Mouse (Mus musculus) embryonic facial prominence, embryonic 12.5 days (tissue): Measurements from ENCODE around the gene Mmp10. TPM values are rescaled to one million over a fixed set of nuclear protein-coding genes. Genes with fewer than 3 reads are reported as not detected.

ENCODE experiments used
- ATAC-seq: fragments of 200-750 bp; cut with Nextera tagmentation; 2 replicates; pipeline ENCODE4 v1.8.0; 2017; ENCODE audit not compliant: insufficient number of reproducible peaks, insufficient read depth, low FRiP score, low TSS enrichment
- H3K27ac ChIP-seq: fragments of 300-500 bp; sonication (generic); 2 replicates; pipeline ENCODE4 v1.5.1; 2016; ENCODE audit warnings: mild to moderate bottlenecking
- H3K27me3 ChIP-seq: fragments of 300-500 bp; sonication (generic); 2 replicates; pipeline ENCODE4 v1.6.1; 2016; ENCODE audit warnings: mild to moderate bottlenecking, moderate library complexity
- H3K36me3 ChIP-seq: fragments of 300-500 bp; sonication (generic); 2 replicates; pipeline ENCODE4 v1.6.1; 2016; ENCODE audit warnings: mild to moderate bottlenecking
- H3K4me1 ChIP-seq: fragments of 300-500 bp; sonication (generic); 2 replicates; pipeline ENCODE4 v1.6.1; 2016
- H3K4me2 ChIP-seq: fragments of 300-500 bp; sonication (generic); replicated peaks from 2 replicates; pipeline ENCODE4 v1.6.1; 2016; ENCODE audit warnings: mild to moderate bottlenecking, moderate library complexity
- H3K4me3 ChIP-seq: fragments of 300-500 bp; sonication (generic); 2 replicates; pipeline ENCODE4 v1.5.1; 2016; ENCODE audit warnings: mild to moderate bottlenecking
- H3K9ac ChIP-seq: fragments of 300-500 bp; sonication (generic); 2 replicates; pipeline ENCODE4 v1.6.1; 2016; ENCODE audit warnings: mild to moderate bottlenecking, moderate library complexity
- H3K9me3 ChIP-seq: fragments of 300-500 bp; sonication (generic); 2 replicates; pipeline ENCODE4 v1.6.1; 2016; ENCODE audit warnings: mild to moderate bottlenecking, moderate library complexity
- WGBS: fragments of 180-500 bp; shearing (Covaris S2); methylation state at CpG from one replicate; pipeline ENCODE4 v1.1.7; 2016; 5-methylcytosine and 5-hydroxymethylcytosine counted together
- polyA plus RNA-seq: library from polyadenylated mRNA; unstranded; fragments of >200 nt; fragmentation: Nextera tagmentation; extraction: Ambion mirVana; gene quantifications from 2 replicates; pipeline ENCODE4 v1.2.1, GENCODE M21; 2016

The Mmp10 gene
- not detected in 2 replicates for polyA plus RNA-seq

GRCm38 (mm10) chr9:7502051-7502450, at the start of gene Mmp10:
Mmp10 (plus strand) TSS chr9:7502352.
- no peak within 1 kb of the TSS for H3K4me3 ChIP-seq

GRCm38 (mm10) chr9:7453302-7453701, 48.9 kb upstream of the Mmp10 start:
- WGBS: 56% methylated on average over 2 of the region's 2 CpGs
- Histone ChIP-seq H3K4me1 (no peaks in the 10 kb centered on the region), H3K36me3 (no peaks in the 10 kb centered on the region), H3K9me3 (no peaks in the 10 kb centered on the region), H3K27ac (no peak overlapping the region), H3K4me2 (no peak overlapping the region), H3K27me3 (no peaks in the 10 kb centered on the region), H3K9ac (no peak overlapping the region), H3K4me3 (no peak overlapping the region)
- no peak for ATAC-seq

More at GRCm38 (mm10) chr9:7502051-7502450, at the start of gene Mmp10:
- H3K9me3 ChIP-seq: no peaks in the 10 kb centered on the region
- no peaks in the 10 kb centered on the region for H3K4me1 ChIP-seq
- H3K36me3 ChIP-seq: no peaks in the 10 kb centered on the region
- no peak within 1 kb of the TSS for H3K4me2 ChIP-seq
- no peak for ATAC-seq
- H3K27ac ChIP-seq: no peak within 1 kb of the TSS
- no peak within 1 kb of the TSS for H3K9ac ChIP-seq
- WGBS: 89% methylated on average over 3 of the region's 3 CpGs
- no peaks in the 10 kb centered on the region for H3K27me3 ChIP-seq

DNA sequence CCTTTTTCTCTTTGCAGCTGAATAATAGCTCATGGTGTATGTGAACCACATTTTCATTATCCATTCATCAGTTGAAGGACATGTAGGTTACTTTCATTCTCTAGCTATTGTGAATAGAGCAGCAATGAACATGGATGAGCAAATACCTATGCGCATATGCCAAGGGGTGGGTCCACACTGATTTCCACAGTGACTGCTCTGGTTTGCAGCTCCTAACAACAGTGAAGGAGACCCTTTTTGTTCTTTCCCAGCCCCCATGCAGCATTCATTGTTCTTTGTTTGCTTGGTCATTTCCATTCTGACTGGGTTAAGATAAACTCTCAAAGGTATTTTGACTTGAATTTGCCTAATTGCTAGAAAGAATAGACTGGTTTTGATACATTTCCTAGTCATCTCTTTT, 31.9 kb upstream of the Mmp10 start:
- WGBS: 97% methylated on average over 1 of the region's 1 CpGs
- Histone ChIP-seq H3K27ac (no peak overlapping the region), H3K36me3 (no peaks in the 10 kb centered on the region), H3K4me2 (no peak overlapping the region), H3K4me1 (no peaks in the 10 kb centered on the region), H3K4me3 (no peak overlapping the region), H3K27me3 (no peaks in the 10 kb centered on the region), H3K9ac (no peak overlapping the region), H3K9me3 (no peaks in the 10 kb centered on the region)
- no peak for ATAC-seq

GRCm38 (mm10) chr9:7483684-7484394, 18.3 kb upstream of the Mmp10 start:
- H3K4me3 ChIP-seq: no peak overlapping the region

DNA sequence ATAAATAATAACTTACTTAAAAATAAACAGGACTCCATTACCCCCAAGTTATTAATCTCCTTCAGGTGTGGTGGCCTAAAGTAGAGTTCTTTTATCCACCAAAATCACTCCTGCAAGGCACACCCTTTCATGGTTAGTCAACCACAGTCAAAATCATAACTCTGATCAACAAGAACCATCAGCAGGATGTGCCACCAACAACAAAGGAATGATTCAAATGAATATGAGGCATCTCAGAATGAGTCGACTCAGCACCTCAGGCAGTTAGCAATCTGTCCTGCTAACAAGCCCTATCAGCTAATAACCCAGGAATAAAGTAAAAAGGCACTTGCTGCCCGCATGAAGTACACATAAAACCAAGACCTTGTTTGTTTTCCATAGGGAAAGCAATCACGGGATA, 1.0 kb upstream of the Mmp10 start:
- H3K4me2 ChIP-seq: no peak overlapping the region
- no peak for ATAC-seq
- no peaks in the 10 kb centered on the region for H3K36me3 ChIP-seq
- H3K9me3 ChIP-seq: no peaks in the 10 kb centered on the region
- no peak overlapping the region for H3K4me3 ChIP-seq
- no peak overlapping the region for H3K27ac ChIP-seq
- H3K9ac ChIP-seq: no peak overlapping the region
- no peaks in the 10 kb centered on the region for H3K27me3 ChIP-seq
- WGBS: 85% methylated on average over 3 of the region's 3 CpGs
- H3K4me1 ChIP-seq: no peaks in the 10 kb centered on the region

More at GRCm38 (mm10) chr9:7483684-7484394, 18.3 kb upstream of the Mmp10 start:
- ATAC-seq: no peak
- H3K27ac ChIP-seq: no peak overlapping the region
- 62% methylated on average over 5 of the region's 5 CpGs for WGBS
- no peak overlapping the region for H3K4me2 ChIP-seq
- H3K9me3 ChIP-seq: no peaks in the 10 kb centered on the region
- no peak overlapping the region for H3K9ac ChIP-seq
- H3K36me3 ChIP-seq: no peaks in the 10 kb centered on the region
- no peaks in the 10 kb centered on the region for H3K4me1 ChIP-seq
- H3K27me3 ChIP-seq: no peaks in the 10 kb centered on the region

DNA sequence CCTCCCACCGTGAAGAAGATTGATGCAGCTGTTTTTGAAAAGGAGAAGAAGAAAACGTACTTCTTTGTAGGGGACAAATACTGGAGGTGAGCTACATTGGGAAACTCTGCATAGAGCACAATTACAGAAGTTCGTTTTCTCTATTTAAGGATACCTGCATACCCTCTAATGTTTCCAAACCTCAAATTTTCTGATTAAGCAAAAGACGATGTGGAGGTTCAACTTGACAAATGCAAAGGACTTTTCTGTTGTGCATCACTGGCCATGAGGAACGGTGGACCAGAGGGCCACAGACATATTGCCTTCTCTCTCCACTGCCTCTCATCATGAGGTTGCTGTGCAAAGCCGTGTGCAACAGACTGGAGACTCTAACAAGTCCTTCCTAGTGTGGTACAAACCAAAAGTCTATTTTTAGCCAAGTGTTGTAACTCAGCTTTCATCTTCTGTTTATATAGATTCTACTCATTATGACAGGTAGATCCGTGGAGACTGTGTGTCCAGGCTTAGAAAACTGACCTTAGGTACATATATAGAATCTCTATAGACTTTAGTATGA, 5.2 kb downstream of the Mmp10 start:
- ATAC-seq: no peak
- H3K9me3 ChIP-seq: no peaks in the 10 kb centered on the region
- no peak overlapping the region for H3K9ac ChIP-seq
- no peak overlapping the region for H3K4me3 ChIP-seq
- H3K4me2 ChIP-seq: no peak overlapping the region
- WGBS: 87% methylated on average over 7 of the region's 7 CpGs
- no peaks in the 10 kb centered on the region for H3K4me1 ChIP-seq
- H3K27ac ChIP-seq: no peak overlapping the region
- no peaks in the 10 kb centered on the region for H3K27me3 ChIP-seq
- no peaks in the 10 kb centered on the region for H3K36me3 ChIP-seq

GRCm38 (mm10) chr9:7509619-7510233, 7.6 kb downstream of the Mmp10 start:
- H3K27ac ChIP-seq: no peak overlapping the region
- H3K36me3 ChIP-seq: no peaks in the 10 kb centered on the region
- no peak overlapping the region for H3K4me3 ChIP-seq
- H3K9ac ChIP-seq: no peak overlapping the region
- H3K9me3 ChIP-seq: no peaks in the 10 kb centered on the region
- WGBS: 89% methylated on average over 10 of the region's 10 CpGs
- no peaks in the 10 kb centered on the region for H3K4me1 ChIP-seq
- no peak overlapping the region for H3K4me2 ChIP-seq
- ATAC-seq: no peak
- H3K27me3 ChIP-seq: no peaks in the 10 kb centered on the region

DNA sequence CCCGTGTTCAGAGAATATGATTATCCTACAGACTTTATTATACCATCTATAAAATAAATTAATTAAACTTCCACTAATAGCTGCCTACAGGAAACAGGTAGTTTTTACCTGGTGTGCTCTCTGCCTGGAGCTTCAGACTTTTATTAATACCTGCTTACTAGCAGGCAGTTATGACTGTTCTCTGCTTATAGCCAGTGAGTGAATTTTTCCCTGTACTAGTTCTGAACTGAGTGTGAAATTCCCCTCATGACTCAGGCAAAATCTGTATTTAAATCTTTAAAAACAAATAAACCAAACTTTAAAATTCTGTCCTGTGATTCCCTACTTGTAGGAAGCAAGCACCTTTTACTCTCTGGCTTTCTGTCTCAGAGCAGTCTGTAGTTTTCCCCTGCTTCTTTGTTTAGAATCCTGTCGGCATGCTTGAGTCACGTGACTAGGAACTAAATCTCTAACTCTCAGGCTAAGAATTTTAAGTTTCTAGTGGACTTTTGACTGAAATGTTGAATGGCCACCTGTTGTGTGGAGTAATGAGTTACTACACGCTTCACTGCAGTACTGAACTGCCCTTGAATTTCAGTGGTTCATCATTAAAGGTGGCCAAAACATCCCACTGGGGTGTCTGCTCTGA, 15.9 kb downstream of the Mmp10 start:
- H3K27me3 ChIP-seq: no peaks in the 10 kb centered on the region
- no peak for ATAC-seq
- H3K27ac ChIP-seq: no peak overlapping the region
- no peaks in the 10 kb centered on the region for H3K9me3 ChIP-seq
- H3K9ac ChIP-seq: no peak overlapping the region
- no peaks in the 10 kb centered on the region for H3K4me1 ChIP-seq
- no peaks in the 10 kb centered on the region for H3K36me3 ChIP-seq
- H3K4me2 ChIP-seq: no peak overlapping the region
- WGBS: 74% methylated on average over 4 of the region's 4 CpGs
- H3K4me3 ChIP-seq: no peak overlapping the region

GRCm38 (mm10) chr9:7526255-7526940, 24.2 kb downstream of the Mmp10 start:
- Histone ChIP-seq H3K4me1 (no peaks in the 10 kb centered on the region), H3K36me3 (no peaks in the 10 kb centered on the region), H3K27me3 (no peaks in the 10 kb centered on the region), H3K4me3 (no peak overlapping the region), H3K9me3 (no peaks in the 10 kb centered on the region), H3K27ac (no peak overlapping the region), H3K9ac (no peak overlapping the region), H3K4me2 (no peak overlapping the region)
- ATAC-seq: no peak
- 71% methylated on average over 4 of the region's 4 CpGs for WGBS

DNA sequence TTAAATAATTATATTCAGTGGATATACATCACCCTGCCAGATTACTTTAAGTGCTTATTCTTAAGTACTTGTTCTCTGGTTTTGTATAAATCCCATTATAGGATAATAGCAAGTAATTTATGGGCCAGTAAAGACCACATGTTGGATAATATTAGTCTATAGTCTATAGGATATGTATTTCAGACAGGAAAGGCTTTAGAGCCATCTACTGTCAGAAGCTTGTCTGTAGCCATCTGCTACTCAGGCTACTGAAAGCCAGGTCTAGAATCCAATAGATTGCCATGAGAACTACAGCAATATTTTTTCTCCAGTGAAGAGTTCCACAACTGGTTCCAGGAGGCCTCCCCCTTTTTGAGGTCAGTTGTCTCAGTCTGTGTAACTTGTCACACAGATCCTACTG, 40.6 kb downstream of the Mmp10 start:
- ATAC-seq: no peak
- Histone ChIP-seq H3K4me3 (no peak overlapping the region), H3K9me3 (no peaks in the 10 kb centered on the region), H3K27ac (no peak overlapping the region), H3K4me2 (no peak overlapping the region), H3K36me3 (no peaks in the 10 kb centered on the region), H3K9ac (no peak overlapping the region), H3K4me1 (no peaks in the 10 kb centered on the region), H3K27me3 (no peaks in the 10 kb centered on the region)

- no peak for ATAC-seq
- Histone ChIP-seq H3K4me2 (no peak overlapping the region), H3K27ac (no peak overlapping the region), H3K27me3 (no peaks in the 10 kb centered on the region), H3K4me3 (no peak overlapping the region), H3K9me3 (no peaks in the 10 kb centered on the region), H3K36me3 (no peaks in the 10 kb centered on the region), H3K9ac (no peak overlapping the region), H3K4me1 (no peaks in the 10 kb centered on the region)
- WGBS: 60% methylated on average over 1 of the region's 1 CpGs
These were observed 42.8 kb downstream of the Mmp10 start for GRCm38 (mm10) chr9:7544923-7545457.
